Mouse (Mus musculus): ENCODE measurements at regions not wholly inside any gene's neighbourhood (a gene's known extent, or its start where the extent isn't known, plus 50 kb on each side); places are given as distances from the start of the nearest gene placed in this dataset.

- no peak for TF ChIP-seq CTCF (IDR thresholded peaks at IDR 0.05; ENCODE audit: low read depth)
- TF ChIP-seq EP300 (IDR thresholded peaks at IDR 0.05; ENCODE audit: low read depth) = no peak
Measured at GRCm38 (mm10) chr12:59312703-59313102, 93.2 kb upstream of the Fbxo33 start.

Measured in heart, postnatal 0 days (tissue).